Mouse (Mus musculus) heart, embryonic 14.5 days (tissue): Measurements from ENCODE around the gene Mnat1. TPM values are rescaled to one million over a fixed set of nuclear protein-coding genes. Genes with fewer than 3 reads are reported as not detected.

ENCODE experiments used
- ATAC-seq: fragments of 200-750 bp; cut with Nextera tagmentation; 2 replicates; pipeline ENCODE4 v1.8.0; 2017; ENCODE audit warnings: low read depth, moderate TSS enrichment; ENCODE audit not compliant: insufficient number of reproducible peaks, insufficient read depth, low FRiP score
- H3K27ac ChIP-seq, 2 experiments: fragments of 200-500 bp in 1 of 2; fragments of 300-500 bp in 1 of 2; sonication (generic) in 1 of 2; replicated peaks in 1 of 2; 2 replicates each; pipeline ENCODE4 v1.5.1; 2012 to 2014; ENCODE audit warnings: low read depth in 2 of 2, low read length in 2 of 2, control low read depth in 1 of 2, mild to moderate bottlenecking in 1 of 2, mixed read lengths in 1 of 2; ENCODE audit not compliant: control insufficient read depth in 1 of 2, insufficient read depth in 1 of 2
- H3K27me3 ChIP-seq: fragments of 300-500 bp; sonication (generic); 2 replicates; pipeline ENCODE4 v1.6.1; 2014; ENCODE audit warnings: mild to moderate bottlenecking, low read length, control low read depth; ENCODE audit not compliant: control insufficient read depth, insufficient read depth
- H3K36me3 ChIP-seq: fragments of 300-500 bp; sonication (generic); 2 replicates; pipeline ENCODE4 v1.6.1; 2014; ENCODE audit warnings: mild to moderate bottlenecking, control low read depth, low read length, mixed read lengths; ENCODE audit not compliant: control insufficient read depth, insufficient read depth
- H3K4me1 ChIP-seq, 2 experiments: fragments of 200-500 bp in 1 of 2; fragments of 300-500 bp in 1 of 2; sonication (generic) in 1 of 2; 2 replicates each; pipeline ENCODE4 v1.6.1; 2012 to 2014; ENCODE audit warnings: low read length in 2 of 2, control low read depth in 1 of 2, mixed read lengths in 1 of 2; ENCODE audit not compliant: control insufficient read depth in 2 of 2, insufficient read depth in 2 of 2
- H3K4me2 ChIP-seq: fragments of 300-500 bp; sonication (generic); 2 replicates; pipeline ENCODE4 v1.6.1; 2014; ENCODE audit warnings: mild to moderate bottlenecking, low read length
- H3K4me3 ChIP-seq, 2 experiments: fragments of 200-500 bp in 1 of 2; fragments of 300-500 bp in 1 of 2; sonication (generic) in 1 of 2; 2 replicates each; pipeline ENCODE4 v1.5.1; 2012 to 2014; ENCODE audit warnings: low read length in 2 of 2, mild to moderate bottlenecking in 2 of 2, control low read depth in 1 of 2, low read depth in 1 of 2, moderate library complexity in 1 of 2; ENCODE audit not compliant: control insufficient read depth in 1 of 2, insufficient read depth in 1 of 2
- H3K9ac ChIP-seq: fragments of 300-500 bp; sonication (generic); 2 replicates; pipeline ENCODE4 v1.6.1; 2014; ENCODE audit warnings: mild to moderate bottlenecking, low read length
- H3K9me3 ChIP-seq: fragments of 300-500 bp; sonication (generic); 2 replicates; pipeline ENCODE4 v1.6.1; 2016; ENCODE audit warnings: low read length, control low read depth; ENCODE audit not compliant: control insufficient read depth
- WGBS: fragments of 180-500 bp; shearing (Covaris S2); extraction: QIAGEN DNeasy Blood & Tissue Kit; methylation state at CpG from one replicate; pipeline ENCODE4 v1.1.7; 2014; 5-methylcytosine and 5-hydroxymethylcytosine counted together
- polyA plus RNA-seq: library from polyadenylated mRNA; unstranded; fragments of >200 nt; fragmentation: Nextera tagmentation; extraction: Ambion mirVana; gene quantifications from 2 replicates; pipeline ENCODE4 v1.2.1, GENCODE M21; 2014

The Mnat1 gene
- polyA plus RNA-seq, 1 experiment from 2014 or later = 28.2 TPM

DNA sequence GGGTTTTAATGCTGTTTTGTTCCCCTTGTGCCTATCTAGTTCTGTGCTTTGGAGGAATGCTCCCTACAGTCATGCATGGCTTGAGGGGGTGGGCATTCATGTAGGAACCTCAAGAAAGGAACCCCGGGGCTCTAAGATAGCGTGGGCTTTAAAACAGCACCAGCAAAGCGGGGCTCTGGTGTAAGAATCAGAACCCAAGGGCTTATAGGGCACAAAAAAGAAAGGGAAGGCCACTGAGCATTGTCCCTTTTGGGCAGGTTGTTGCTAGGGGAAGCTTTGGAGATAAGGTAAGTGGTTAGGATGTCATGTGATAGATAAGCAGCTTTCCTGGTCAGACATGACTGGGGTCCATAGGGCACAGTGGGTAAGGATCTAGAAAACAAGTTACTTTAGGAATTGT, 165.1 kb downstream of the Mnat1 start:
- H3K27me3 ChIP-seq = no peaks in the 10 kb centered on the region
- no peak for ATAC-seq
- H3K9me3 ChIP-seq = no peaks in the 10 kb centered on the region
- peaks cover 18% of the 10 kb centered on the region for H3K36me3 ChIP-seq
- H3K9ac ChIP-seq = no peak overlapping the region
- H3K27ac ChIP-seq = no peak overlapping the region
- H3K4me3 ChIP-seq = no peak overlapping the region
- peaks cover 2 to 25% of the 10 kb centered on the region in 2 experiments; a peak in 3 of 4 replicates for H3K4me1 ChIP-seq
- no peak overlapping the region for H3K4me2 ChIP-seq
- WGBS = 67% methylated on average over 3 of the region's 3 CpGs

DNA sequence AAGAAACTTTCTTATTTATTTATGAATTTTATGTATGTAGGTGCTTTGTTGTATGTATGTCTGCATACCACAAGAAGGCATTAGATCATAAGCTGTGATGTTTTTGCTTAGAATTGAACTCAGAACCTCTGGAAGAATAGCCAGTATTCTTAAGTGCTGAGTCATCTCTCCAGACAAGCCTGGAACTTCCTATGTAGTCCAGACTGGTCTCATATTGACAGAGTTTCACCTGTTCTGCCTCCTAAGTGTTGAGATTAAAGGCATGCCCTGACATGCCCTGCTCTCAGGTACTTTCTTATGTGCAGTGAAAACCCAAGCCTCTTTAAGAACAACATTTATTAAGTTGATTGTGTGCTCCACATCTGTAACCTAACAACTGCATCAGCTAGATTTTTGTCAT, 171.4 kb downstream of the Mnat1 start:
- Histone ChIP-seq H3K9ac (no peak overlapping the region), H3K9me3 (no peaks in the 10 kb centered on the region), H3K4me2 (no peak overlapping the region), H3K4me1 (no peaks in the 10 kb centered on the region), H3K27ac (no peak overlapping the region), H3K4me3 (no peak overlapping the region), H3K36me3 (peaks cover 19% of the 10 kb centered on the region), H3K27me3 (no peaks in the 10 kb centered on the region)
- no peak for ATAC-seq

DNA sequence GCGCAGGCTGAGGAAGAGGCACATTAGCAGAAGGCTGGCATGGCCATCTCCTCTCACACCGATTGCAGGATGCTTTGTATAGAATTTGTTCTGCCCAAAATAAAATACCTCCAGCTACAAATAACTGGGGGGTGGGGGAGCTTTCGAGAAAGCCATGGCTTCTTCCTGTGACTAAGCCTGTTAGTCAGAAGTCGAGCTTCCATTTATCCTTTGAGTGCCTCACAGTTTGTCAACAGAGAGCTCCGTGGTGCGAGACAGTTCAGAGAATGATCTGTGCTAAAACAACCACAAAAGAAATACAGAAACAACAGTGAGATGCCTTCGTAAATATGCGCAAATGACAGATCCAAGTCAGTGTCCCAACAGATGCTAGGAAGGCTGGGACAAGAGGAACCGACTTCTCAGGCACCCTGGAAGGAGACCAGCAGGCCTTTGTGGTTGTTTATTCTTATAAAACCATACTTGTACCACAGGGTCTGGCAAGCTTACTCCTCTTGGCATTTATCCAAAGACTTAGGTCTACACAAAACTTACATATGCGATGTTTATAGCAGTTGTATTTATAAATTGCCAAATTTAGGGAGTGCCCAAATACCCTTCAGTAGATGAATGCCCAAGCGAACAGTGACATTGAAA, 172.1 kb downstream of the Mnat1 start:
- H3K9ac ChIP-seq = no peak overlapping the region
- H3K36me3 ChIP-seq = peaks cover 19% of the 10 kb centered on the region
- no peak overlapping the region for H3K27ac ChIP-seq
- 83% methylated on average over 11 of the region's 11 CpGs for WGBS
- no peak for ATAC-seq
- no peaks in the 10 kb centered on the region for H3K9me3 ChIP-seq
- no peak overlapping the region for H3K4me2 ChIP-seq
- no peaks in the 10 kb centered on the region for H3K27me3 ChIP-seq
- H3K4me3 ChIP-seq = no peak overlapping the region
- H3K4me1 ChIP-seq = no peaks in the 10 kb centered on the region

DNA sequence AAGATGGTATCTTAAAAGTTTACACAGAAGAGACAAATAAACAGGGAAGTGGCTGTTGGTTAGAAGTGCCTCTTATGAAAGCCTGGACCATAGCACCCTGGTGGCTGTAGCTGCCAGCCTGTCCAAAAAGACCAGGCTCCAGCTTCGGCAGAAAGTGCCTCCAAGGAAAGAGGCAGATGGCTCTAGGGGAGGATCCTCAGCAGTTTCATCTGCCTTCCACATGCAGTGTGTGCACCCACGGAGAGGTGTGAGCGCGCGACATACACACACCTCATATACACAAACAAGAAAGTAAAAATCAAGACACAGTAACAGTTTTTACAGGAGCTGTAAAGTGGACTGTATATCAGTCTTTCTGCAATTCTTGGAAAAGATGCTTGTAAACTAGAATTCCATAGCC, 175.1 kb downstream of the Mnat1 start:
- peaks cover 10% of the 10 kb centered on the region; the same call in 1 of the 2 replicates for H3K36me3 ChIP-seq
- H3K9ac ChIP-seq = no peak overlapping the region
- H3K4me1 ChIP-seq = no peaks in the 10 kb centered on the region
- H3K4me3 ChIP-seq = no peak overlapping the region
- no peak for ATAC-seq
- no peaks in the 10 kb centered on the region for H3K9me3 ChIP-seq
- H3K4me2 ChIP-seq = no peak overlapping the region
- 89% methylated on average over 5 of the region's 5 CpGs for WGBS
- no peaks in the 10 kb centered on the region for H3K27me3 ChIP-seq
- H3K27ac ChIP-seq = no peak overlapping the region

DNA sequence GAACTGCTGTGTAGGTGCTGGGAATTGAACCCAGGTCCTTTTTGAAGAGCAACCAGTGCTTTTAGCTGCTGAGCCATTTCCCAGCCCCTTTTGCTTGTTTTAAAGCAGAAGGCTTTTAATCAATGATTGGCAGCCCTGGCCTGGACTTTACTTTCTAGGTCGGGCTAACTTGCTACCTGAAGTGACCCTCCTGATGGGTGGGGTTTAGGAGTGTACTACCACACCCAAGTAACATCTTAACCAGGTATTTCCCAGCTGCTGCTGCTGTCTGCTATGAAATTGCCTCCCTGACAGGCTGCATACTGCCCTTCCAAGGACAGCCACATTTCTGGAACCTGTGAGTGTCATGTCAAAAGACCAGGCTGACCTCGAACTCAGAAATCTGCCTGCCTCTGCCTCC, 177.0 kb downstream of the Mnat1 start:
- WGBS = 81% methylated on average over 2 of the region's 2 CpGs

DNA sequence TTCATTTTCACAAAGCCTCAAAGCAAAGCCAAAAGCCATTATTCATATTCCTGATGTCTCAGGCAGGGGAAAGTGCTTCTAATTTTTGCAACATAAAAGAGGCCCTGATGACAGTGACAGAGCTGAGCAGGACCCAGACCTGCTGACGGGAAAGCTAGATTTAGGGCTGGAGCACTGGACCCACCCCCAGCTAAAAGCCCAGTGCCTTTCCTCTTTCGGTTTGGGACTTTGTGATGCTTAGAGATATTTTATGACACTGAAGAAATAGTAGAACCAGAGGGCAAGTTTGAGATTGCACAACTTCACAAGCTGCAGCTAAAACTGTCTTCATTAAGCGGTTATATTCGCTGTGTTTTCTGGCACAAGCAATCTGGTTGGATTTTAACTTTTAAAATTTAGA, 181.1 kb downstream of the Mnat1 start:
- WGBS = 77% methylated on average over 4 of the region's 4 CpGs
- H3K27me3 ChIP-seq = no peaks in the 10 kb centered on the region
- H3K27ac ChIP-seq = no peak overlapping the region
- no peaks in the 10 kb centered on the region for H3K4me1 ChIP-seq
- no peak overlapping the region for H3K4me3 ChIP-seq
- no peak for ATAC-seq
- H3K9me3 ChIP-seq = no peaks in the 10 kb centered on the region
- H3K9ac ChIP-seq = no peak overlapping the region
- H3K4me2 ChIP-seq = no peak overlapping the region
- no peaks in the 10 kb centered on the region for H3K36me3 ChIP-seq

More for the DNA sequence above, 177.0 kb downstream of the Mnat1 start:
- Histone ChIP-seq H3K9me3 (no peaks in the 10 kb centered on the region), H3K4me3 (no peak overlapping the region), H3K27me3 (no peaks in the 10 kb centered on the region), H3K4me2 (no peak overlapping the region), H3K4me1 (no peaks in the 10 kb centered on the region), H3K9ac (no peak overlapping the region), H3K36me3 (no peaks in the 10 kb centered on the region), H3K27ac (no peak overlapping the region)
- ATAC-seq = no peak

DNA sequence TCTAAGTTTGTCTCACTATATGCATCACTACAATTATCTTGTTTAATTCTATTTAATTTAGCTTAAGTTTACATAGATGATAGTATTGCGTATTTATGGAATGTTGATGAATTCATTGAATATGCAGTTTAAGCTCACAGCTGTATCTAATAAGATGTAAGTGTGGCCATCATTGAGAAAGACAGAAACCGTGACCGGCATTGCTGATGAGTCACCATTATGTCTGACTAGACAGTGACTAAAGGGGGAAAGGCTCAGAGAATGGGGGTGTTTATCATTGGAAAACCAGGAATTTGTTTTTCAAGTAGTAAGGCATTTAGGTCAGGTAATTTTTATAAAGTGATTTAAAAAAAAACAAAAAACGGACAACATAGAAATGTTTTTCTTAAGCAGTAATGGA, 184.2 kb downstream of the Mnat1 start:
- no peak overlapping the region for H3K4me3 ChIP-seq
- H3K9ac ChIP-seq = no peak overlapping the region
- H3K4me2 ChIP-seq = no peak overlapping the region
- no peaks in the 10 kb centered on the region for H3K36me3 ChIP-seq
- no peak for ATAC-seq
- H3K27ac ChIP-seq = no peak overlapping the region
- 91% methylated on average over 4 of the region's 4 CpGs for WGBS
- no peaks in the 10 kb centered on the region for H3K9me3 ChIP-seq
- no peaks in the 10 kb centered on the region for H3K4me1 ChIP-seq
- H3K27me3 ChIP-seq = no peaks in the 10 kb centered on the region

DNA sequence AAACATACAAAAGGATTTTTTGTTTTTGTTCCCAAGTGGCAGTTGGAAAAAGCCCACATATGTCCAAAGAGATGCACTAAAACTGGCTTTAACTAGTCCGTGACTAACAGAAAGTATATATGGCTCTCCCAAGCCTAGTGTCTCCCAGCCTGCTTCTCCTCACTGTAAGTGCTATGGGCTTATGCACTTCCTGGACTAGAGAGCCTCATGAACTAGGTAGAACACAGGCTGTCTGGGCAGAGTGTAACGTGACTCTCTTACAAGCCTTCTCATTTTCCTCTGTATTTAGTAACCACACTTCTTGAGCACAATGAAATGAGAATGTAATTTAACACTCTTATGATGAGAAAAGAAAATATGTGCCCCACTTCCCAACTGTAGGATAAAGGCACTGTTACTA, 185.2 kb downstream of the Mnat1 start:
- H3K4me2 ChIP-seq = no peak overlapping the region
- H3K27me3 ChIP-seq = no peaks in the 10 kb centered on the region
- no peak overlapping the region for H3K4me3 ChIP-seq
- no peak overlapping the region for H3K9ac ChIP-seq
- no peaks in the 10 kb centered on the region for H3K4me1 ChIP-seq
- no peaks in the 10 kb centered on the region for H3K36me3 ChIP-seq
- no peaks in the 10 kb centered on the region for H3K9me3 ChIP-seq
- no peak for ATAC-seq
- H3K27ac ChIP-seq = no peak overlapping the region
- WGBS = 81% methylated on average over 2 of the region's 2 CpGs
